In genomic region chr14:49313376-49313775, GRCm38 (mm10) we compare ENCODE assay signal across 11 mouse cellular contexts.
"Had no signal": no experiment of that assay in that cellular context is flagged by ENCODE, and none has a peak within 500 bp of the region (broad histone marks: within the 10 kb centered on the region; RNA-seq: fewer than 3 reads in every experiment).

No protein-coding gene starts in this region.

- H3K4me3 ChIP-seq: kidney, embryonic 15.5 days; limb, embryonic 13.5 days; midbrain, embryonic 12.5 days; myocyte; neural tube, embryonic 15.5 days had no signal

- DNase-seq: kidney, postnatal 14 days; lung, adult 2 months; lung, postnatal 4 days; retina, postnatal 1 day; thymus, postnatal 4 days had no signal

- H3K4me1 ChIP-seq: limb, embryonic 13.5 days had no signal

- H3K9ac ChIP-seq: kidney, embryonic 15.5 days; limb, embryonic 13.5 days; liver, embryonic 14.5 days; midbrain, embryonic 12.5 days; neural tube, embryonic 15.5 days had no signal

- H3K36me3 ChIP-seq: kidney, embryonic 15.5 days; limb, embryonic 13.5 days; midbrain, embryonic 12.5 days; neural tube, embryonic 15.5 days had no signal

- H3K27me3 ChIP-seq: kidney, embryonic 15.5 days; limb, embryonic 13.5 days; neural tube, embryonic 15.5 days had no signal

- H3K27ac ChIP-seq: kidney, embryonic 15.5 days; limb, embryonic 13.5 days; liver, embryonic 14.5 days; midbrain, embryonic 12.5 days; neural tube, embryonic 15.5 days had no signal

- H3K9me3 ChIP-seq: kidney, embryonic 15.5 days; limb, embryonic 13.5 days; midbrain, embryonic 12.5 days; neural tube, embryonic 15.5 days had no signal

- H3K4me2 ChIP-seq: kidney, embryonic 15.5 days; limb, embryonic 13.5 days; midbrain, embryonic 12.5 days; neural tube, embryonic 15.5 days had no signal
